Mouse (Mus musculus): Measurements from ENCODE around the gene Mdm2. TPM values are rescaled to one million over a fixed set of nuclear protein-coding genes. Genes with fewer than 3 reads are reported as not detected.
"Not testable (repeated sequence)": the region's sequence is repeated elsewhere in the genome, so short reads cannot be mapped to it uniquely, and the experiment has no call there.

Mdm2 gene
- polyA plus RNA-seq, 1 experiment = not detected

DNA sequence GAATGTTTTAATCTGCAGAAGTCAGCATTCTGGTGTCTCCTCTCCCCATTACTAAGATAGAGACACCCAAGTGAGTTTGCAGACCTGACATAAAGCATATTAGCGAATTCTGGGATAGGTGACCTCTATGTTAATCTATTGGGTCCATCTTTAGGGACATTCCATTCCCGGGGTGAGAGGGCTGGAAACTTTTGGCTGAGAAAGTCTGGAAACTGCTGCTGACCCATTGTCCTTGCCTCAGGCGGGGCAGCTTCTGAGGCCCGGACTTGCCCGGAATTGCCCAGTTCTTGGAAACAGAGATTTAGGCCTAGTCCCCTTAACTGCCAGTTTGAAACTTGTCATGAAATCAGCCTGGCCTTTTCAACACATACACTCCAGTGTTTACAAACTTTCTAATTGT is 850 bp upstream of the Mdm2 start:
- Histone ChIP-seq H3K4me1 (ENCODE audit: control insufficient read depth, insufficient read depth, low read length) (peaks cover 6% of the 10 kb centered on the region), H3K27ac (ENCODE audit: insufficient read depth, low read depth, low read length) (no peak overlapping the region), H3K4me3 (ENCODE audit: insufficient read depth, low read depth, low read length) (no peak overlapping the region)
- TF ChIP-seq CTCF (IDR thresholded peaks at IDR 0.05; ENCODE audit: insufficient read depth, low read depth, low read length) (no peak), POLR2A (IDR thresholded peaks at IDR 0.05; ENCODE audit: insufficient read depth, low read depth, low read length) (no peak)
- WGBS = 44% methylated on average over 5 of the region's 5 CpGs

DNA sequence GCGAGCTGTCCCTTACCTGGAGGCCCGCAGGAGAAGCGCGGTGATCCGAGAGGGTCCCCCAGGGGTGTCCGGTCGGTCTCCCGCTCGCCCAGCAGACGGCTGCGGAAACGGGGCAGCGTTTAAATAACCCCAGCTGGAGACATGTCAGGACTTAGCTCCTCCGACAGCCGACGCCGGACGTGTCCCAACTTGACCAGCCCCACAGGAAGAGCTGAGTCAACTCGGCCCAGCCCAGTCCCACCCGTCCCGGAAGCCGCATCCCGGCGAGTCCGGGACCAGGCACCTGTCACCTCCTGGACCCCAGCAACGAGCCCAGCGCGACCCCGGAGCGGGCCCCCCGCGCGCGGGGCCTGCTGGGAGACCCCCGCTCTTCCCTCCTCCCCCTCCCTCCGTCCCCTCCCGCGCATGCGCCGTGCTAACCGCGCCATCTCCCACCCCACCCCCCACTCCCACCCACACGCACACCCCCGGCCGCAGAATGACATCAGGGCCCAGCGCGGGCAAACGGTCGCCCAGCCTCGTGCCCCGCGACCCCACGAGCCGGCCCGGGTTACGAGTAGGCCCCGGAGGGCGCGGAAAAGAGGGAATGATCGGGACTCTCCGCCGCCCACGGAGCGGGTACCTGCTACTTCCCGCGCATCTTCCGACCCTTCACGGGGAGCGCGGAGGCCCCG is 491 bp downstream of the Mdm2 start:
- Histone ChIP-seq H3K4me3 (ENCODE audit: insufficient read depth, low read depth, low read length) (peak overlapping the region; percentile 85), H3K4me1 (ENCODE audit: control insufficient read depth, insufficient read depth, low read length) (peaks cover 4% of the 10 kb centered on the region), H3K27ac (ENCODE audit: insufficient read depth, low read depth, low read length) (peak overlapping the region; percentile 98)
- WGBS = under 1% methylated on average over 71 of the region's 71 CpGs
- TF ChIP-seq POLR2A (IDR thresholded peaks at IDR 0.05; ENCODE audit: insufficient read depth, low read depth, low read length) = no peak
- no peak for TF ChIP-seq CTCF (IDR thresholded peaks at IDR 0.05; ENCODE audit: insufficient read depth, low read depth, low read length)

GRCm38 (mm10) chr10:117709326-117709830 is 1.2 kb downstream of the Mdm2 start:
- H3K4me1 ChIP-seq (ENCODE audit: control insufficient read depth, insufficient read depth, low read length) = peaks cover 4% of the 10 kb centered on the region
- no peak overlapping the region for H3K27ac ChIP-seq (ENCODE audit: insufficient read depth, low read depth, low read length)
- TF ChIP-seq POLR2A (IDR thresholded peaks at IDR 0.05; ENCODE audit: insufficient read depth, low read depth, low read length) (no peak), CTCF (IDR thresholded peaks at IDR 0.05; ENCODE audit: insufficient read depth, low read depth, low read length) (no peak)
- WGBS = 18% methylated on average over 12 of the region's 12 CpGs
- peak overlapping the region; percentile 85 for H3K4me3 ChIP-seq (ENCODE audit: insufficient read depth, low read depth, low read length)

GRCm38 (mm10) chr10:117708856-117709255 is 1.7 kb downstream of the Mdm2 start:
- TF ChIP-seq POLR2A (IDR thresholded peaks at IDR 0.05; ENCODE audit: insufficient read depth, low read depth, low read length) (no peak), CTCF (IDR thresholded peaks at IDR 0.05; ENCODE audit: insufficient read depth, low read depth, low read length) (no peak)
- peaks cover 4% of the 10 kb centered on the region for H3K4me1 ChIP-seq (ENCODE audit: control insufficient read depth, insufficient read depth, low read length)
- H3K27ac ChIP-seq (ENCODE audit: insufficient read depth, low read depth, low read length) = no peak overlapping the region
- WGBS = 49% methylated on average over 9 of the region's 9 CpGs
- 0 out of 2 replicates have a peak overlapping the region, but pooled peaks have one; percentile 16 for H3K4me3 ChIP-seq (ENCODE audit: insufficient read depth, low read depth, low read length)

DNA sequence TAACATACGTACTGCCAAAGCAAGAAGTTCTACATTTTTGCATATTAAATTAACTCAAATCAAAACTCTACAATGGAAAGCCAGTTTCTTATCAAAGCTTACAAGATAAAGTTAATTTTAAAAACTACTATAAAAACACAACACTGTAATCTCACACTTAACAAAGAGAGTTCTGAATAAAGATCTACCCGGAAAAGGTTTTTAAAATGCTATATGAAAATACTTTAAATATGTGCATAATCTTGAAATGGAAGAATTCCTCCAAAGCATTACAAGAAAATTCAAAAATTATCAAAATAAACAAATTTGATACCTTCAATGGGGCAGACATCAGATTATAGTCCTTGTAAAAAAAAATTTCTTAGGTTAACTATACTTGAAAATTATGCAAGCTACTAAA is 2.2 kb downstream of the Mdm2 start:
- Histone ChIP-seq H3K4me3 (ENCODE audit: insufficient read depth, low read depth, low read length) (no peak overlapping the region), H3K4me1 (ENCODE audit: control insufficient read depth, insufficient read depth, low read length) (peaks cover 4% of the 10 kb centered on the region), H3K27ac (ENCODE audit: insufficient read depth, low read depth, low read length) (no peak overlapping the region)
- WGBS = 94% methylated on average over 2 of the region's 2 CpGs
- TF ChIP-seq CTCF (IDR thresholded peaks at IDR 0.05; ENCODE audit: insufficient read depth, low read depth, low read length) (no peak), POLR2A (IDR thresholded peaks at IDR 0.05; ENCODE audit: insufficient read depth, low read depth, low read length) (no peak)

DNA sequence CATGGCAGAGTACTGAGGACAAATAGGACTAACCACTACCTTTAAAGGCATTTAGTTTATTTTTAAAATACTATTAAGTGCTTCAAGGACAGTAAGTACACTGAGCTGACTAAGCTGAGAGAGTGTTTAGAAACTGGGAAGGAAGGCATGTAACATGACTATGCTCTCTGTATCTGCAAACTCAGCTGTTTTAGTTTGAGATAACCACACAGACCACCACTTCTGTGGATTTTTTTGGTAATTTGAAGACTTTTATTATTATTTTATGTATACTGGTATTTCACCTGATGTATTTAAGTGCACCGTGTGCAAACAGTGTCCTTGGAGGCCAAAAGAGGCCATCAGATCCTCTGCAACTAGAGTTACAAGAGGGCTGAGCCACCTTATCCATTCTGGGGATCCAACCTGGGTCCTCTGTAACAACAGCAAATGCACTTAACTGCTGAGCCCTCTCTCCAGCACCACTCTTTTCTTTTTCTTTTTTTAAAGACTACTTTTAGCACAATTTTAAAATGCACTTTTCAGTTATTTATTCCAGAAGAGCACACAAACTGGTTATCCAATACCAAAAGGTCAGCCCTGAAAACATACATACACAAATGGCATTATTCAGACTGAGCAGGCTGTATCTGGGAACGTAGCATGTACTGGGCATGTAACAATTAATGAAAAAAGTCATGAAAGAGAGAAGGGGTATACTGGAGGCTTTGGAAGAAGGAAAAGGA is 3.3 kb downstream of the Mdm2 start:
- no peak overlapping the region for H3K27ac ChIP-seq (ENCODE audit: insufficient read depth, low read depth, low read length)
- no peak overlapping the region for H3K4me3 ChIP-seq (ENCODE audit: insufficient read depth, low read depth, low read length)
- no peak for TF ChIP-seq CTCF (IDR thresholded peaks at IDR 0.05; ENCODE audit: insufficient read depth, low read depth, low read length)
- TF ChIP-seq POLR2A (IDR thresholded peaks at IDR 0.05; ENCODE audit: insufficient read depth, low read depth, low read length) = no peak
- WGBS = 83% methylated on average over 2 of the region's 2 CpGs
- peaks cover 4% of the 10 kb centered on the region for H3K4me1 ChIP-seq (ENCODE audit: control insufficient read depth, insufficient read depth, low read length)

- Histone ChIP-seq H3K27ac (ENCODE audit: insufficient read depth, low read depth, low read length) (no peak overlapping the region), H3K4me1 (ENCODE audit: control insufficient read depth, insufficient read depth, low read length) (peaks cover 4% of the 10 kb centered on the region), H3K4me3 (ENCODE audit: insufficient read depth, low read depth, low read length) (no peak overlapping the region)
- TF ChIP-seq CTCF (IDR thresholded peaks at IDR 0.05; ENCODE audit: insufficient read depth, low read depth, low read length) = no peak
- TF ChIP-seq POLR2A (IDR thresholded peaks at IDR 0.05; ENCODE audit: insufficient read depth, low read depth, low read length) = no peak
- WGBS = 74% methylated on average over 6 of the region's 6 CpGs
Measured at GRCm38 (mm10) chr10:117706440-117706839, 4.1 kb downstream of the Mdm2 start.

- H3K4me1 ChIP-seq (ENCODE audit: control insufficient read depth, insufficient read depth, low read length) = peaks cover 4% of the 10 kb centered on the region
- H3K4me3 ChIP-seq (ENCODE audit: insufficient read depth, low read depth, low read length) = no peak overlapping the region
- TF ChIP-seq POLR2A (IDR thresholded peaks at IDR 0.05; ENCODE audit: insufficient read depth, low read depth, low read length) (no peak), CTCF (IDR thresholded peaks at IDR 0.05; ENCODE audit: insufficient read depth, low read depth, low read length) (no peak)
- H3K27ac ChIP-seq (ENCODE audit: insufficient read depth, low read depth, low read length) = no peak overlapping the region
Measured at GRCm38 (mm10) chr10:117705806-117706205, 4.8 kb downstream of the Mdm2 start.

DNA sequence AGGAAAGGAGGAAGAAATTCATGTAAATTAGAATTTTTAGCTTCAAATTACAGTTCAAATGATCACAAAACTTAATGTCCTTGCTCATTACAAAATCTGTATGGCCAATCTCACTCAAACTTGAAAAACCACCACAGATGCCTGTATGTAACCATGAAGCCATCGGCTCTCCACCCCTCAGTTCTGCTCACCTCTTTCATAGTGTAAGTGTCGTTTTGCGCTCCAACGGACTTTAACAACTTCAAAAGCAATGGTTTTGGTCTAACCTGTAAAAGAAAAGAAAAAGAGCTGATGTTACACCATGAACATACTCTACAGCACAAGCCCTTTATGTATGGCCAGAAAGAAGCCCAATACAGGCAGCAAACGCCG is 5.6 kb downstream of the Mdm2 start:
- Histone ChIP-seq H3K4me1 (ENCODE audit: control insufficient read depth, insufficient read depth, low read length) (peaks cover 4% of the 10 kb centered on the region), H3K27ac (ENCODE audit: insufficient read depth, low read depth, low read length) (no peak overlapping the region), H3K4me3 (ENCODE audit: insufficient read depth, low read depth, low read length) (no peak overlapping the region)
- WGBS = 90% methylated on average over 6 of the region's 6 CpGs
- TF ChIP-seq POLR2A (IDR thresholded peaks at IDR 0.05; ENCODE audit: insufficient read depth, low read depth, low read length) = no peak
- TF ChIP-seq CTCF (IDR thresholded peaks at IDR 0.05; ENCODE audit: insufficient read depth, low read depth, low read length) = no peak

- WGBS = 95% methylated on average over 6 of the region's 6 CpGs
- H3K4me3 ChIP-seq (ENCODE audit: insufficient read depth, low read depth, low read length); H3K27ac ChIP-seq (ENCODE audit: insufficient read depth, low read depth, low read length); H3K4me1 ChIP-seq (ENCODE audit: control insufficient read depth, insufficient read depth, low read length): not testable (repeated sequence)
Measured at GRCm38 (mm10) chr10:117704314-117704963, 6.1 kb downstream of the Mdm2 start.

Data from olfactory bulb, adult 2 months (tissue).